Mouse (Mus musculus) megakaryocyte, embryonic 14.5 days (primary cell): ENCODE measurements around the gene Ctla2a.

Experiments
- FLI1 ChIP-seq: IDR thresholded peaks from 2 replicates; pipeline ENCODE4 v1.6.1; 2012; ENCODE audit warnings: low read length, inconsistent platforms, mixed read lengths
- GATA1 ChIP-seq: IDR thresholded peaks from 3 replicates; pipeline ENCODE4 v1.6.1; 2012; ENCODE audit warnings: mixed read lengths, low read length, inconsistent platforms, borderline replicate concordance

DNA sequence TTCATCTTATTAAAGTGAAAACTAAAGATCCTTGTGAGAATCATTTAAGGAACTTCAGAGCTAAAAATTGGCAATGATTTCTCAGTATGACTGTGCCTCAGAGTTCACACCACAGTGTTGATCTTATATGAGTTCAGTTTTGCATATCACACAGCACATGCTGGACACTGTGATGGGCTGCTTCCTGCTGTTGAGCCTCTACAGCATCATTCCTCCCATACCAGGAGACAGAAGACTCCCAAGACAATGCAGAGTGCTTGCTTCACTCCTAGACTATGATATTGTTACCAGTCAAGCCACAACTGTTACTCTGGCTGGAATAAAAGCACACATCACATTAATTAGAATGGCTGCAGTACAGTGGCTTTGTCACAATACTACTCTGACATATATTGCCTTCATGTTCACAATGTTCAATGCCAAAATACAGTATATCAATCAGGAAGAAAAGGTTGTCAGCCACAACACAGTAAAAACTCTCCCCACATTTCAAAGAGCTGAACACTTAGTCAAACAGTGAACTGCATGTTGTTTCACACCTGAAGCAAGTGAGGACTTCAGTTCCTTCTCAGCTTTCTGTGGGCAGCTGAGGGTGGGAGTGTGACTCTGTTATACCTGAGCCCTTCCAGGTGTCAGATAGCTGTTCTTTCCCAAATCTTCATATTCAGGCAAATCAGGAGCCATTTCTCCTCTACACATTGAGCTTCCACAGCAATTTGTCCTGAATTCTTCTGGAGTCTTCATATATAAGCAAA lies 40.8 kb downstream of the Ctla2a start:
- TF ChIP-seq FLI1 = no peak
- no peak for TF ChIP-seq GATA1
